Mouse (Mus musculus): ENCODE measurements at regions not wholly inside any gene's neighbourhood (a gene's known extent, or its start where the extent isn't known, plus 50 kb on each side); places are given as distances from the start of the nearest gene placed in this dataset.

DNA sequence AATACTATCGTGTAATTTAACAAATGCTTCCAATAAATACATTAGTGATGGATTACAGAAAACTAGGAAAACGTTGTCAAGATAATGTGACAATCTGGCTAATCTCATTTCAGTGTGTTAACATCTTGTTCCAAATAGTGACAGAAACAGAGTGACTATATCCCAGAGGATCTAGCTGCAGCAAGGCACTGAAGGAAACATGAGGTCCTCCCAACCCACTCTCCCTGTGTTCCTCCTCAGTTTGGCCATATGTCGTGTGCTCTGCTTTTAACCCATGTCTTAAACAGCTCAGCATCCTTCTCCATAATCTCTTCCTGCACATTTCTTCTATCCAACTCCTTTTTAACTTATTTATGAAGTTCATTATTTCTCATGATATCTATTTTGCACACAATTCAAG is 223.6 kb upstream of the Lyplal1 start:
- H3K9ac ChIP-seq (ENCODE audit: low read depth, low read length) = no peak overlapping the region
- H3K27me3 ChIP-seq (replicated peaks; ENCODE audit: control insufficient read depth, insufficient read depth, low read length) = no peaks in the 10 kb centered on the region
- no peaks in the 10 kb centered on the region for H3K4me1 ChIP-seq (ENCODE audit: control insufficient read depth, insufficient read depth, low read depth, low read length)
- H3K4me2 ChIP-seq (ENCODE audit: low read length) = no peak overlapping the region
- no peak overlapping the region for H3K27ac ChIP-seq (ENCODE audit: low read depth, low read length)
- 82% methylated on average over 3 of the region's 3 CpGs for WGBS
- no peak overlapping the region for H3K4me3 ChIP-seq (ENCODE audit: low read length)
- ATAC-seq = no peak
- no peaks in the 10 kb centered on the region for H3K36me3 ChIP-seq (ENCODE audit: control insufficient read depth, insufficient read depth, low read length)
- no peaks in the 10 kb centered on the region for H3K9me3 ChIP-seq (ENCODE audit: control insufficient read depth, low read length)

DNA sequence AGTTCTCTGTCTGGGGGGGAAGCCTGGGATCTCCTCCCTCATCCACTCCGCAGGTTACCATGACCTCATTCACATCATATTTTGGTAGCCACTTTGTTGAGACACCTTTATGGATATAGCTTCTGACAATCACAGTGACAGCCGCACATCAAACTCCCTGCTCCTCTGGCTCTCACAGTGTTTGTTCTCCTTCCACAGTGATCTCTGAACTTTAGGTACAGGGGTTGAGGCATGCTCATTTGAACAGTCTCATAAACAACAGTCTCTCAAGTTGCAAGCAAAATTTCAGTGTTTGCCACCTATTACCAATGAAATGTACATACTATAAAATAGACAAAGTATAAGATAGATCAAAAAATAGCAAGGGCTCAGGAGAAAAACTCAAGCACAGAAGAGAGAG is 200.2 kb upstream of the Lyplal1 start:
- ATAC-seq = no peak
- H3K9ac ChIP-seq (ENCODE audit: low read depth, low read length) = no peak overlapping the region
- no peaks in the 10 kb centered on the region for H3K27me3 ChIP-seq (replicated peaks; ENCODE audit: control insufficient read depth, insufficient read depth, low read length)
- no peaks in the 10 kb centered on the region for H3K9me3 ChIP-seq (ENCODE audit: control insufficient read depth, low read length)
- H3K4me3 ChIP-seq (ENCODE audit: low read length) = no peak overlapping the region
- H3K27ac ChIP-seq (ENCODE audit: low read depth, low read length) = no peak overlapping the region
- 92% methylated on average over 2 of the region's 2 CpGs for WGBS
- H3K4me1 ChIP-seq (ENCODE audit: control insufficient read depth, insufficient read depth, low read depth, low read length) = no peaks in the 10 kb centered on the region
- H3K4me2 ChIP-seq (ENCODE audit: low read length) = no peak overlapping the region
- no peaks in the 10 kb centered on the region for H3K36me3 ChIP-seq (ENCODE audit: control insufficient read depth, insufficient read depth, low read length)

DNA sequence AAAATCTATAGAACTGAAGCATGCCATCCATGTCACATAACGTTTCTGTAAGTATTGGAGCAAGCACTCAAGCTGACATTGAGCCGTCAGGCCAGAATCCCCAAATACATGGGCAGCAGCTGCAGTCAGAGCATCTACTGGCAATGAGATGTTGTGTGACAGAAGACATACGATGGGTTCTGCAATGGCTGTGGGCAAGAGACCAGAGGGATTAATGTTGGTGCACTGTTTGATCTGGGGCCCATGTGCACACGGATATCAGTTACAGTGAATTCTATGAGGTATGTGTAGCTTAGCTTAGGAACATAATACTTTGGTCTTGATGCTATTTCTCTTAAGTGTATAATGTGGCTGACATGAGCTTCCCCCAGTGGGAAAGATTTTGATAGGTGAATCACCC is 197.1 kb upstream of the Lyplal1 start:
- Histone ChIP-seq H3K36me3 (ENCODE audit: control insufficient read depth, insufficient read depth, low read length) (no peaks in the 10 kb centered on the region), H3K27ac (ENCODE audit: low read depth, low read length) (no peak overlapping the region), H3K27me3 (replicated peaks; ENCODE audit: control insufficient read depth, insufficient read depth, low read length) (no peaks in the 10 kb centered on the region), H3K4me3 (ENCODE audit: low read length) (no peak overlapping the region), H3K4me2 (ENCODE audit: low read length) (no peak overlapping the region), H3K4me1 (ENCODE audit: control insufficient read depth, insufficient read depth, low read depth, low read length) (no peaks in the 10 kb centered on the region), H3K9ac (ENCODE audit: low read depth, low read length) (no peak overlapping the region), H3K9me3 (ENCODE audit: control insufficient read depth, low read length) (no peaks in the 10 kb centered on the region)
- ATAC-seq = no peak
- 81% methylated on average over 4 of the region's 4 CpGs for WGBS

DNA sequence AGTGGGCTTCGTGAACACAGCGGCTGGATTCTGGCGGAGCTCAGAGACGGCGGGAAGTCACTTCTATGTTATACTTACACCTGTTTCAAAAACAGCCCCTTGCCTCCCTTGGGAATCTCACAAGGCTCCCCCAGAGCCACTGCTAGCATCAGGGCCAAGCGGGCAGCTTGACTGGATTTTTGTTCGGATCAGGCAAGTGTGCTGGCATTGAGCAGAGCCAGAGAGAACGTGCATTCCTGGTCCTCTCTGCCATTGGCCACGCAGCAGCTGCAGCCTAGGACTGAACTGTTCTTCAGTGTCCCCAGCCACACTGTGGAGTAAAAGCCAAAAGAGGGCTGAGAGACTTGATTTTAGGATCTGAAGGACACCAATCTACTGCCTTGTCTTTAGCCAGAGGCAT is 195.6 kb upstream of the Lyplal1 start:
- Histone ChIP-seq H3K36me3 (ENCODE audit: control insufficient read depth, insufficient read depth, low read length) (no peaks in the 10 kb centered on the region), H3K9me3 (ENCODE audit: control insufficient read depth, low read length) (no peaks in the 10 kb centered on the region)
- no peak for ATAC-seq

DNA sequence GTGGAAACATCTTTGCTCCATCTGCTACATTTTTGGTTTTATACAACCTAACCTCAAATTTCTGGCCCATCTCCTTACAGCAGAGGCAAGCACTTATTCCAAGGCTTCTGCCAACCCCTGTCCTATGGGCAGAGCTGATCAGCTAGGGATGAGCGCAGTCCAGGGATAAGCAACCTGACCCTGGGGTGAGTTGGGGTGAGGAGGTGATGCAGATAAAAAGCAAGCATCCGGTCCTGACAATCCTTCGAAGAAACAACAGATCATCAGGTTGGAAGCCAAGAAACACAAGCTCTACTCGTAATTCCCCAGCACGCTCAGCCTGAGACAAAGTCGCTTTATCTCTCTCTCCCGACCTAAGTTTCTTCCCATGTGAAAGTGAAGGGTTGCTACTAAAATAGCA is 194.9 kb upstream of the Lyplal1 start:
- no peak for ATAC-seq
- H3K4me3 ChIP-seq (ENCODE audit: low read length) = no peak overlapping the region
- no peak overlapping the region for H3K9ac ChIP-seq (ENCODE audit: low read depth, low read length)
- H3K4me2 ChIP-seq (ENCODE audit: low read length) = no peak overlapping the region
- no peaks in the 10 kb centered on the region for H3K9me3 ChIP-seq (ENCODE audit: control insufficient read depth, low read length)
- WGBS = 83% methylated on average over 7 of the region's 7 CpGs
- H3K36me3 ChIP-seq (ENCODE audit: control insufficient read depth, insufficient read depth, low read length) = no peaks in the 10 kb centered on the region
- no peaks in the 10 kb centered on the region for H3K27me3 ChIP-seq (replicated peaks; ENCODE audit: control insufficient read depth, insufficient read depth, low read length)
- no peak overlapping the region for H3K27ac ChIP-seq (ENCODE audit: low read depth, low read length)
- H3K4me1 ChIP-seq (ENCODE audit: control insufficient read depth, insufficient read depth, low read depth, low read length) = no peaks in the 10 kb centered on the region

More for the DNA sequence above, 195.6 kb upstream of the Lyplal1 start:
- Histone ChIP-seq H3K4me1 (ENCODE audit: control insufficient read depth, insufficient read depth, low read depth, low read length) (no peaks in the 10 kb centered on the region), H3K27me3 (replicated peaks; ENCODE audit: control insufficient read depth, insufficient read depth, low read length) (no peaks in the 10 kb centered on the region), H3K4me3 (ENCODE audit: low read length) (no peak overlapping the region), H3K9ac (ENCODE audit: low read depth, low read length) (no peak overlapping the region), H3K4me2 (ENCODE audit: low read length) (no peak overlapping the region), H3K27ac (ENCODE audit: low read depth, low read length) (no peak overlapping the region)
- WGBS = 94% methylated on average over 9 of the region's 9 CpGs

DNA sequence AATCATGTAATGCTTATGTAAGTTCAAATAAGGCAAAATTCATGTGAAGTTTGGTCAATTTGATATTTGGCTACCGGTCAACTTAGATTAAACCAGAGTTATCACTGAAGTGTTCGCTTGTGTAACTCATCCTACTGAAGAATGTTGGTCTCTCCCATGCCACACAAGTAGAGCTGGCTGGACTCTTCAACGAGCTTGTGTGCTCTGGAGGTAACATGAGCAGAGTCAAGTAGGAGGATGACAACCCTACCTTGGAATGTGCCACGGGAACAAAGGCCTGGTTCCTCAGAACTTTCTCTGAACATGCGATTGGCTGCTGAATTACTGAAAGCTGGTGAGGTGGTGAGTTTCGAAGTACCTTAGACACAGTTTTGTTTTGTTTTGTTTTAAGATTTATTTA is 190.5 kb upstream of the Lyplal1 start:
- 88% methylated on average over 6 of the region's 6 CpGs for WGBS
- Histone ChIP-seq H3K27ac (ENCODE audit: low read depth, low read length) (no peak overlapping the region), H3K9ac (ENCODE audit: low read depth, low read length) (no peak overlapping the region), H3K36me3 (ENCODE audit: control insufficient read depth, insufficient read depth, low read length) (no peaks in the 10 kb centered on the region), H3K9me3 (ENCODE audit: control insufficient read depth, low read length) (no peaks in the 10 kb centered on the region), H3K4me3 (ENCODE audit: low read length) (no peak overlapping the region), H3K4me2 (ENCODE audit: low read length) (no peak overlapping the region), H3K27me3 (replicated peaks; ENCODE audit: control insufficient read depth, insufficient read depth, low read length) (no peaks in the 10 kb centered on the region), H3K4me1 (ENCODE audit: control insufficient read depth, insufficient read depth, low read depth, low read length) (no peaks in the 10 kb centered on the region)
- ATAC-seq = no peak

DNA sequence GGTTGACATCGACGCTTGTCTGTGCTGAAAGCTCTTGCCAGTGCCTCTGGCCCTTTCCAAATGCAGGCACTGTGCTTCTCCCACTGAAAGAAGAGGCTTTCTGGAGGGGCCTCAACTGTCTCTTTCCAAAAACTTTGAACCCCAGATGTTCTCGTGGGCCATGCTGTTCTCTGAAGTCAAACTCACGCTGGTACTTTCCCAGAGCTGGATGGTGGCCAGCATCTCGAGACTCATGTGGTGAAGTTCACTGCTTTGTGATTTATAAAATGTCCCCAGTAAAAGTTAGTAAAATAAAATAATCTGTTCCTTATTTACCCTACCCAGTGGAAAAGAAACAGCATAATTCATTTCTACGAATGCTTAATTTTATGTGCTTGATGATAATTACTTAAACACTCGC is 180.4 kb upstream of the Lyplal1 start:
- 81% methylated on average over 7 of the region's 7 CpGs for WGBS
- ATAC-seq = no peak
- Histone ChIP-seq H3K4me3 (ENCODE audit: low read length) (no peak overlapping the region), H3K27me3 (replicated peaks; ENCODE audit: control insufficient read depth, insufficient read depth, low read length) (no peaks in the 10 kb centered on the region), H3K9ac (ENCODE audit: low read depth, low read length) (no peak overlapping the region), H3K9me3 (ENCODE audit: control insufficient read depth, low read length) (no peaks in the 10 kb centered on the region), H3K4me2 (ENCODE audit: low read length) (no peak overlapping the region), H3K36me3 (ENCODE audit: control insufficient read depth, insufficient read depth, low read length) (no peaks in the 10 kb centered on the region), H3K27ac (ENCODE audit: low read depth, low read length) (no peak overlapping the region), H3K4me1 (ENCODE audit: control insufficient read depth, insufficient read depth, low read depth, low read length) (no peaks in the 10 kb centered on the region)

DNA sequence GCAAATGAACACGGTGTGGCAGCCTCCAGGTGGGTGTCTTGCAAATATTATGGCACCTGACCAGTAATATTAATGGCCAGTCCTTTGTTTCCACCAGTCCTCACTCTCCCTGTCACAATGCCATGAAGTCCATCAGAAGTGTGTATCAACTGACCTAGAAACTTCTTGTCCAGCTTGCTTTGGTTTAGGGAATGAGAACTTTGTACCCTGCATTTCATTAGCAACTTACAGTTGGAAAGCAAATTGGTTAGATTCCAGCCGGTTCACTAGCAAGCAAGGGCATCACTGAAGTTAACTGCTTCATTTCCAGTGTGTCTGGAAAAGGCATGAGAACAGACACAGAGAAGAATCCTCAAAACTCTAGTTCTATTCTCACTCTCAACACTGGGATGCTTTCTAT is 178.1 kb upstream of the Lyplal1 start:
- 67% methylated on average over 2 of the region's 2 CpGs for WGBS
- no peaks in the 10 kb centered on the region for H3K4me1 ChIP-seq (ENCODE audit: control insufficient read depth, insufficient read depth, low read depth, low read length)
- no peak for ATAC-seq

DNA sequence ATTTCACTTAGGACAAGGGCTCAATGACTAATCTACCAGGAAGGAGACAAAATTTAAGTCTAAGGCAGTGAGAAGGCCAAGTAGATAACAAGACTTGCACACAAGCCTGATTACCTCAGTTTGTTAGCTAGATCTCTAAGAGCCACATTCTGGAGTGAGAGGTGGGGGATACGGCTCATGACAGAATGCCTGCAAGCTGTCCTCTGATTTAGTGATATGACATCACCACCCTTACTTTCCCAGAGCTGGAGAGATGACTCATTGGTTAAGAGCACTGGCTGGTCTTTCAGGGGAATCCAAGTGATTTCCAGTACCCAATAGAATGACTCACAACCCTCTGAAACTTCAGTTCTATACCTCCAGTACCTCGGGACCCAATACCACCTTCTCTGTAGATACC is 177.5 kb upstream of the Lyplal1 start:
- H3K4me3 ChIP-seq (ENCODE audit: low read length) = no peak overlapping the region
- no peaks in the 10 kb centered on the region for H3K36me3 ChIP-seq (ENCODE audit: control insufficient read depth, insufficient read depth, low read length)
- ATAC-seq = no peak
- WGBS = 90% methylated on average over 2 of the region's 2 CpGs
- H3K9me3 ChIP-seq (ENCODE audit: control insufficient read depth, low read length) = no peaks in the 10 kb centered on the region
- H3K27ac ChIP-seq (ENCODE audit: low read depth, low read length) = no peak overlapping the region
- no peak overlapping the region for H3K9ac ChIP-seq (ENCODE audit: low read depth, low read length)
- no peak overlapping the region for H3K4me2 ChIP-seq (ENCODE audit: low read length)
- H3K4me1 ChIP-seq (ENCODE audit: control insufficient read depth, insufficient read depth, low read depth, low read length) = no peaks in the 10 kb centered on the region
- H3K27me3 ChIP-seq (replicated peaks; ENCODE audit: control insufficient read depth, insufficient read depth, low read length) = no peaks in the 10 kb centered on the region

More for the DNA sequence above, 178.1 kb upstream of the Lyplal1 start:
- H3K9ac ChIP-seq (ENCODE audit: low read depth, low read length) = no peak overlapping the region
- H3K27ac ChIP-seq (ENCODE audit: low read depth, low read length) = no peak overlapping the region
- H3K27me3 ChIP-seq (replicated peaks; ENCODE audit: control insufficient read depth, insufficient read depth, low read length) = no peaks in the 10 kb centered on the region
- H3K9me3 ChIP-seq (ENCODE audit: control insufficient read depth, low read length) = no peaks in the 10 kb centered on the region
- no peak overlapping the region for H3K4me2 ChIP-seq (ENCODE audit: low read length)
- H3K4me3 ChIP-seq (ENCODE audit: low read length) = no peak overlapping the region
- H3K36me3 ChIP-seq (ENCODE audit: control insufficient read depth, insufficient read depth, low read length) = no peaks in the 10 kb centered on the region

DNA sequence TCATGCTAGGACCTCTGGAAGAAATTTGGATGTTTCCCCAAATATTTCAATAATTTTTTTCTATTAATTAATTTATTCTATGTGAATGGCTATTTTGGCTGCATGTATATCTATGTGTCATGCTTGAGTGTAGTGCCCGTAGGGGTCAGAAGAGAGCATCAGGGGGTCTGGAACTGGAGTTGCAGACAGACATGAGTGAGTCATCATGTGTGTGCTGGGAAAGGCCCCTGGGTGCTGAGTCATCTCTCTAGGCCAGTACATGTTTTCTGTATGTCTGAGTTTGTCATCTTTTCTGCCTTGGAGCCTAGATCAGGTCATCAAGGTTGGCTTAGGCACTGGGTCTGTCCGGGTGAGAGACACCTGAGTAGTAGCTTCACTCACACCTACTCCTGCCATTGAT is 172.0 kb upstream of the Lyplal1 start:
- Histone ChIP-seq H3K9me3 (ENCODE audit: control insufficient read depth, low read length) (no peaks in the 10 kb centered on the region), H3K36me3 (ENCODE audit: control insufficient read depth, insufficient read depth, low read length) (no peaks in the 10 kb centered on the region), H3K4me1 (ENCODE audit: control insufficient read depth, insufficient read depth, low read depth, low read length) (no peaks in the 10 kb centered on the region), H3K27ac (ENCODE audit: low read depth, low read length) (no peak overlapping the region), H3K4me3 (ENCODE audit: low read length) (no peak overlapping the region), H3K4me2 (ENCODE audit: low read length) (no peak overlapping the region), H3K27me3 (replicated peaks; ENCODE audit: control insufficient read depth, insufficient read depth, low read length) (no peaks in the 10 kb centered on the region), H3K9ac (ENCODE audit: low read depth, low read length) (no peak overlapping the region)
- WGBS = 91% methylated on average over 2 of the region's 2 CpGs
- no peak for ATAC-seq

Measured in hindbrain, embryonic 16.5 days (tissue).